Mouse (Mus musculus): ENCODE data around the gene Wfdc21. TPM values are rescaled to one million over a fixed set of nuclear protein-coding genes. Genes with fewer than 3 reads are reported as not detected.

Wfdc21 gene
- 111 TPM for polyA plus RNA-seq (2014; fragmentation: Illumina TruSeq; extraction: RNeasy Lipid Tissue Mini Kit (QIAGEN cat#74804); ENCODE audit: low read depth, low replicate concordance)

GRCm38 (mm10) chr11:83746681-83747080 is at the start of gene Wfdc21:
Wfdc21 (plus strand) TSS chr11:83746940.

GRCm38 (mm10) chr11:83703705-83704104 is 43.0 kb upstream of the Wfdc21 start, which contains the start of gene Wfdc17:
Wfdc17 (plus strand) TSS chr11:83703991.

GRCm38 (mm10) chr11:83708715-83709114 is 38.0 kb upstream of the Wfdc21 start, which contains the start of gene Wfdc18:
Wfdc18 (plus strand) TSS chr11:83709015.

GRCm38 (mm10) chr11:83753581-83754181 is 6.9 kb downstream of the Wfdc21 start, which contains the start of gene Heatr6:
Heatr6 (plus strand) TSS chr11:83753696.

Other genes starting within 250 kb of the Wfdc21 start
- gene Heatr9, start 224.8 kb upstream of the Wfdc21 start, polyA plus RNA-seq (2014; fragmentation: Illumina TruSeq; extraction: RNeasy Lipid Tissue Mini Kit (QIAGEN cat#74804); ENCODE audit: low read depth, low replicate concordance) = 0.52 TPM
- 11.4 TPM for gene Ccl5, start 216.4 kb upstream of the Wfdc21 start, polyA plus RNA-seq (2014; fragmentation: Illumina TruSeq; extraction: RNeasy Lipid Tissue Mini Kit (QIAGEN cat#74804); ENCODE audit: low read depth, low replicate concordance)
- gene Ccl9, start 168.3 kb upstream of the Wfdc21 start, polyA plus RNA-seq (2014; fragmentation: Illumina TruSeq; extraction: RNeasy Lipid Tissue Mini Kit (QIAGEN cat#74804); ENCODE audit: low read depth, low replicate concordance) = 53.5 TPM
- 125 TPM for gene Ccl6, start 153.9 kb upstream of the Wfdc21 start, polyA plus RNA-seq (2014; fragmentation: Illumina TruSeq; extraction: RNeasy Lipid Tissue Mini Kit (QIAGEN cat#74804); ENCODE audit: low read depth, low replicate concordance)
- not detected for gene Rpl9-ps1, start 101.3 kb upstream of the Wfdc21 start, polyA plus RNA-seq (2014; fragmentation: Illumina TruSeq; extraction: RNeasy Lipid Tissue Mini Kit (QIAGEN cat#74804); ENCODE audit: low read depth, low replicate concordance)
- 0.46 TPM for gene Ccl3, start 97.6 kb upstream of the Wfdc21 start, polyA plus RNA-seq (2014; fragmentation: Illumina TruSeq; extraction: RNeasy Lipid Tissue Mini Kit (QIAGEN cat#74804); ENCODE audit: low read depth, low replicate concordance)
- not detected for gene Ccl4, start 84.4 kb upstream of the Wfdc21 start, polyA plus RNA-seq (2014; fragmentation: Illumina TruSeq; extraction: RNeasy Lipid Tissue Mini Kit (QIAGEN cat#74804); ENCODE audit: low read depth, low replicate concordance)
- gene Wfdc17, start 42.9 kb upstream of the Wfdc21 start, polyA plus RNA-seq (2014; fragmentation: Illumina TruSeq; extraction: RNeasy Lipid Tissue Mini Kit (QIAGEN cat#74804); ENCODE audit: low read depth, low replicate concordance) = 38.3 TPM
- 0.89 TPM for gene Wfdc18, start 37.9 kb upstream of the Wfdc21 start, polyA plus RNA-seq (2014; fragmentation: Illumina TruSeq; extraction: RNeasy Lipid Tissue Mini Kit (QIAGEN cat#74804); ENCODE audit: low read depth, low replicate concordance)
- gene Heatr6, start 6.8 kb downstream of the Wfdc21 start, polyA plus RNA-seq (2014; fragmentation: Illumina TruSeq; extraction: RNeasy Lipid Tissue Mini Kit (QIAGEN cat#74804); ENCODE audit: low read depth, low replicate concordance) = 9.0 TPM
- gene Hnf1b, start 103.1 kb downstream of the Wfdc21 start, polyA plus RNA-seq (2014; fragmentation: Illumina TruSeq; extraction: RNeasy Lipid Tissue Mini Kit (QIAGEN cat#74804); ENCODE audit: low read depth, low replicate concordance) = 28.8 TPM
- gene Ddx52, start 195.1 kb downstream of the Wfdc21 start, polyA plus RNA-seq (2014; fragmentation: Illumina TruSeq; extraction: RNeasy Lipid Tissue Mini Kit (QIAGEN cat#74804); ENCODE audit: low read depth, low replicate concordance) = 21.3 TPM
- 24.0 TPM for gene Synrg, start 217.5 kb downstream of the Wfdc21 start, polyA plus RNA-seq (2014; fragmentation: Illumina TruSeq; extraction: RNeasy Lipid Tissue Mini Kit (QIAGEN cat#74804); ENCODE audit: low read depth, low replicate concordance)

Measured in adipose tissue, adult 10 weeks (tissue).